Mouse (Mus musculus): ENCODE measurements around the gene Rdh9. TPM values are rescaled to one million over a fixed set of nuclear protein-coding genes. Genes with fewer than 3 reads are reported as not detected.
A peak's percentile ranks its signal among the peaks of the same experiment; 100 is the strongest.
"Not testable (repeated sequence)": the region's sequence is repeated elsewhere in the genome, so short reads cannot be mapped to it uniquely, and the experiment has no call there.

Rdh9 gene
- total RNA-seq, 1 experiment: 0.27 TPM

DNA sequence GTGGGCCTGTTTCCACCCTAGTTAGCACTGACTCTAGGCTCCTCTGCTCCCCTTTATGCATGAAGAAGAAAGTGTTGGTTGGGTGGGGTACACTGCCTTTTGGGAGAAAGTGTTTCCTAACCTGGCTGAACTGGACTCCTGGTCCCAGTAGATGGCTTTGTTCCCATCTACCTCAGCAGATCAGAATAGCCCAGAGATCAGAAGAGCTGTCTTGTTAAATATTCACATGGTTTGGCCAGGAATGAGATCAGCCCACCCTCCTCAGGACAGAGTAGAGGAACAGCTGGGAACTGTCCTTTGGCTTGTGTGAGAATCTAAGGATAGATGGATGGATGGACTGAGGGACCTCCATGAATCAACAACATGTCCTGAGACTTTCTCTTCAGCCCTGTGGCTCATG is 39.7 kb downstream of the Rdh9 start:
- H3K36me3 ChIP-seq (ENCODE audit: control insufficient read depth, insufficient read depth, low read length, poor library complexity, severe bottlenecking): no peaks in the 10 kb centered on the region
- no peaks in the 10 kb centered on the region for H3K4me1 ChIP-seq (ENCODE audit: control insufficient read depth in 2 of 2, insufficient read depth in 2 of 2, low read length in 2 of 2, poor library complexity in 1 of 2)
- H3K27ac ChIP-seq (ENCODE audit: insufficient read depth, low read depth, low read length, poor library complexity, severe bottlenecking): no peak overlapping the region
- in situ Hi-C loops (cut with MboI; ENCODE audit: low sequenced_read_pairs in 2 of 2, unreplicated experiment in 2 of 2): no loop called here
- H3K9me3 ChIP-seq (ENCODE audit: control insufficient read depth, insufficient read depth, low read depth, low read length): peaks cover 3% of the 10 kb centered on the region; the same call in 1 of the 2 replicates
- no peak overlapping the region for H3K9ac ChIP-seq (ENCODE audit: insufficient read depth, low read depth, low read length, poor library complexity, severe bottlenecking)
- no peak for DNase-seq (ENCODE audit: low read depth, low spot score)
- no peak overlapping the region for H3K4me3 ChIP-seq (ENCODE audit: insufficient read depth in 1 of 2, low read depth in 1 of 2, low read length in 2 of 2, poor library complexity in 1 of 2, severe bottlenecking in 1 of 2)
- TF ChIP-seq CHD2 (IDR thresholded peaks at IDR 0.05; ENCODE audit: low read depth, low read length) (no peak), MAFK (IDR thresholded peaks at IDR 0.05; ENCODE audit: insufficient read depth, low read depth, low read length) (no peak), HCFC1 (IDR thresholded peaks at IDR 0.05; ENCODE audit: borderline replicate concordance, insufficient read depth, low read length) (no peak), ZC3H11A (IDR thresholded peaks at IDR 0.05; ENCODE audit: borderline replicate concordance, low read depth, low read length) (no peak), ZNF384 (IDR thresholded peaks at IDR 0.05; ENCODE audit: low read depth, low read length) (no peak)

DNA sequence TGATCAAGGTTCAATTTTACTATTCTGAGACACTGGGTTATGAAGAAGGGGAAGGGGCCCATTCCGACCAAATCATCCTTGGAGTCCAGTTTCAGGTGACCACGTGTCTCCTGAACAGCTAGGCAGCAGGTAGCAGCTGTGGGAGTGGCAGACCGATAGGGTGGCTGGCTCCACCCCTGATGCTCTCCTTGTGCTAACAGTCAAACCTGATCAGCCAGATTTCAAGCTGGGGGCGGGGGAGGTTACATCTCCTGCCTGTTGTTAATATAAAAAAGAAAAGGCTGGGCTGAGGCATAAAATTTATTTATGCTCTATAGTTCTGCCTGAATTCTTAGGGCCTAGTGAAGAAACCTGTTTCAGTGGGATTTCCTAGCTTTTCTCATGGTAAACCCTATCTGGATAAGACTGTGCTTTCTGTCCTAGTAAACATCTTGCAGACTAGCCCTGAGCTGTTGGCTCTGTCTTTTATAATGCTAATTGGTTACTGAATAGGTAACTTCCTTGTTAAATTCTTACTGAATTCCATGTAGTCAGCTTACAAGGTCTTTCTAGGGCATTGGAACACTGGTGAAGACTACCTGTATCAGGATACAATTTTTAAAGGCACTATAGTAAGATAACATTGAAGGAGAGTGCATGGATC is 41.2 kb downstream of the Rdh9 start:
- H3K4me3 ChIP-seq (ENCODE audit: insufficient read depth in 1 of 2, low read depth in 1 of 2, low read length in 2 of 2, poor library complexity in 1 of 2, severe bottlenecking in 1 of 2); H3K36me3 ChIP-seq (ENCODE audit: control insufficient read depth, insufficient read depth, low read length, poor library complexity, severe bottlenecking); H3K9me3 ChIP-seq (ENCODE audit: control insufficient read depth, insufficient read depth, low read depth, low read length); DNase-seq (ENCODE audit: low read depth, low spot score); in situ Hi-C loops (cut with MboI; ENCODE audit: low sequenced_read_pairs in 2 of 2, unreplicated experiment in 2 of 2); H3K4me1 ChIP-seq (ENCODE audit: control insufficient read depth in 2 of 2, insufficient read depth in 2 of 2, low read length in 2 of 2, poor library complexity in 1 of 2); H3K9ac ChIP-seq (ENCODE audit: insufficient read depth, low read depth, low read length, poor library complexity, severe bottlenecking); H3K27ac ChIP-seq (ENCODE audit: insufficient read depth, low read depth, low read length, poor library complexity, severe bottlenecking): not testable (repeated sequence)

DNA sequence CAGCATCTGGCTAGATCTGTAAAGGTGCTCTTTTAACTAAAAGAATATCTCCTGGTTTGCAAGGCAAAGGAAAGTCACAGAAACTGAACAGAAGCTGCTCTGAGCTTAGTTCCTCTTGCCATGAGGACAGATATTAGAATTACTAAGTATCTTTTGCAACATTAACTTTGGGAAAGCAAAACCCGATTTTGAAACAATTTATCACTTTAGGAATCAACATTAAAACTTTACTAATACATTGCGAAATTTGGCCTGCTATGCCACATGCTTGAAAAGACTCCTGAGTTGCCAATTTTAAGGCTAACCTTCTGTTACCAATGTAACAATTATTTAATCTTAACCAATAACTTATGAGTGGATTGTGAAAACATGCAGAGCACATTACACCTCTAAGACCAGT is 45.6 kb downstream of the Rdh9 start:
- H3K9ac ChIP-seq (ENCODE audit: insufficient read depth, low read depth, low read length, poor library complexity, severe bottlenecking); H3K27ac ChIP-seq (ENCODE audit: insufficient read depth, low read depth, low read length, poor library complexity, severe bottlenecking); DNase-seq (ENCODE audit: low read depth, low spot score); H3K4me1 ChIP-seq (ENCODE audit: control insufficient read depth in 2 of 2, insufficient read depth in 2 of 2, low read length in 2 of 2, poor library complexity in 1 of 2); in situ Hi-C loops (cut with MboI; ENCODE audit: low sequenced_read_pairs in 2 of 2, unreplicated experiment in 2 of 2); H3K36me3 ChIP-seq (ENCODE audit: control insufficient read depth, insufficient read depth, low read length, poor library complexity, severe bottlenecking); H3K4me3 ChIP-seq (ENCODE audit: insufficient read depth in 1 of 2, low read depth in 1 of 2, low read length in 2 of 2, poor library complexity in 1 of 2, severe bottlenecking in 1 of 2); H3K9me3 ChIP-seq (ENCODE audit: control insufficient read depth, insufficient read depth, low read depth, low read length): not testable (repeated sequence)

DNA sequence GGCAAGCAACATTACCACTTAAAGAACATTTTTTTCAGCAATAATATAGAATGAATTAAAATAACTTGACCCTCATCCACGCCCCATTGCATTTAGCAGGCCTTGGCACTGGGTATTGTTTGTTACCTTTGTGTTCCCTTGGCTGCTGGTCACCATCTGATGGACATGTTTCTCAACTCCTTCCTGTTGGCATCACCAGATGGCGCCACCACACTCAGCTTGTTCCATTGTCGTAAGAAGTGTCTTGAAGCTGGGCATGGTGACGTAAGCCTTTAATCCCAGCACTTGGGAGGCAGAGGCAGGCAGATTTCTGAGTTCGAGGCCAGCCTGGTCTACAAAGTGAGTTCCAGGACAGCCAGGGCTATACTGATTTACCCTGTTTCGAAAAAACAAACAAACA is 49.2 kb downstream of the Rdh9 start:
- in situ Hi-C loops (cut with MboI; ENCODE audit: low sequenced_read_pairs in 2 of 2, unreplicated experiment in 2 of 2): no loop called here
- H3K9ac ChIP-seq (ENCODE audit: insufficient read depth, low read depth, low read length, poor library complexity, severe bottlenecking): no peak overlapping the region
- H3K36me3 ChIP-seq (ENCODE audit: control insufficient read depth, insufficient read depth, low read length, poor library complexity, severe bottlenecking): no peaks in the 10 kb centered on the region
- peak; percentile 25 for DNase-seq (ENCODE audit: low read depth, low spot score)
- H3K9me3 ChIP-seq (ENCODE audit: control insufficient read depth, insufficient read depth, low read depth, low read length): peaks cover 4% of the 10 kb centered on the region; the same call in 1 of the 2 replicates
- no peaks in the 10 kb centered on the region for H3K4me1 ChIP-seq (ENCODE audit: control insufficient read depth in 2 of 2, insufficient read depth in 2 of 2, low read length in 2 of 2, poor library complexity in 1 of 2)
- no peak overlapping the region for H3K4me3 ChIP-seq (ENCODE audit: insufficient read depth in 1 of 2, low read depth in 1 of 2, low read length in 2 of 2, poor library complexity in 1 of 2, severe bottlenecking in 1 of 2)
- no peak overlapping the region for H3K27ac ChIP-seq (ENCODE audit: insufficient read depth, low read depth, low read length, poor library complexity, severe bottlenecking)
- no peak for TF ChIP-seq ZNF384 (IDR thresholded peaks at IDR 0.05; ENCODE audit: low read depth, low read length)
- TF ChIP-seq MAFK (IDR thresholded peaks at IDR 0.05; ENCODE audit: insufficient read depth, low read depth, low read length): no peak
- no peak for TF ChIP-seq HCFC1 (IDR thresholded peaks at IDR 0.05; ENCODE audit: borderline replicate concordance, insufficient read depth, low read length)
- peak; percentile 46; the same call in 1 of the 2 replicates for TF ChIP-seq ZC3H11A (IDR thresholded peaks at IDR 0.05; ENCODE audit: borderline replicate concordance, low read depth, low read length)
- no peak for TF ChIP-seq CHD2 (IDR thresholded peaks at IDR 0.05; ENCODE audit: low read depth, low read length)

DNA sequence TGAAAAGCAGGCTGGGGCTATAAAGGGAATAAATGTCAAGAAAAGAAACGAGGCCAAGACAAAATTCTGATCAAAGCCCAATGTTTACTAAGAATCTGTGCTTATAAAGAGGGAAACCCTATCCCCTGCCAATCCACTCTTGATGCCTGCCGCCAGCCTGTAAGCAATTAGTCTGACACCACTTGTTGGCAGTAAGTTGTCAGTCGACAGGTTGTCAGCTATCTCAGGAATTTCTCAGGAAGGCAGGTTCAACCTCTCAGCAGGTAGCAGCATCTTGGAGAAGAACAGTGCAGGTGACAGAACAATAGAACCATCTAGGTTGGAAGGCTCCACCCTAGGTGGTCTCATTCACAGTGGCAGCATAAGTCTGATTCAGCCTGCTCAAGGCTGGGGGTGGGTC is 52.9 kb downstream of the Rdh9 start:
- in situ Hi-C loops (cut with MboI; ENCODE audit: low sequenced_read_pairs in 2 of 2, unreplicated experiment in 2 of 2): no loop called here
- Histone ChIP-seq H3K36me3 (ENCODE audit: control insufficient read depth, insufficient read depth, low read length, poor library complexity, severe bottlenecking) (no peaks in the 10 kb centered on the region), H3K4me3 (ENCODE audit: insufficient read depth in 1 of 2, low read depth in 1 of 2, low read length in 2 of 2, poor library complexity in 1 of 2, severe bottlenecking in 1 of 2) (no peak overlapping the region), H3K27ac (ENCODE audit: insufficient read depth, low read depth, low read length, poor library complexity, severe bottlenecking) (no peak overlapping the region), H3K9me3 (ENCODE audit: control insufficient read depth, insufficient read depth, low read depth, low read length) (peaks cover 4% of the 10 kb centered on the region; the same call in 1 of the 2 replicates), H3K4me1 (ENCODE audit: control insufficient read depth in 2 of 2, insufficient read depth in 2 of 2, low read length in 2 of 2, poor library complexity in 1 of 2) (no peaks in the 10 kb centered on the region), H3K9ac (ENCODE audit: insufficient read depth, low read depth, low read length, poor library complexity, severe bottlenecking) (no peak overlapping the region)
- TF ChIP-seq ZC3H11A (IDR thresholded peaks at IDR 0.05; ENCODE audit: borderline replicate concordance, low read depth, low read length) (no peak), ZNF384 (IDR thresholded peaks at IDR 0.05; ENCODE audit: low read depth, low read length) (no peak), CHD2 (IDR thresholded peaks at IDR 0.05; ENCODE audit: low read depth, low read length) (no peak), MAFK (IDR thresholded peaks at IDR 0.05; ENCODE audit: insufficient read depth, low read depth, low read length) (no peak), HCFC1 (IDR thresholded peaks at IDR 0.05; ENCODE audit: borderline replicate concordance, insufficient read depth, low read length) (no peak)
- no peak for DNase-seq (ENCODE audit: low read depth, low spot score)

DNA sequence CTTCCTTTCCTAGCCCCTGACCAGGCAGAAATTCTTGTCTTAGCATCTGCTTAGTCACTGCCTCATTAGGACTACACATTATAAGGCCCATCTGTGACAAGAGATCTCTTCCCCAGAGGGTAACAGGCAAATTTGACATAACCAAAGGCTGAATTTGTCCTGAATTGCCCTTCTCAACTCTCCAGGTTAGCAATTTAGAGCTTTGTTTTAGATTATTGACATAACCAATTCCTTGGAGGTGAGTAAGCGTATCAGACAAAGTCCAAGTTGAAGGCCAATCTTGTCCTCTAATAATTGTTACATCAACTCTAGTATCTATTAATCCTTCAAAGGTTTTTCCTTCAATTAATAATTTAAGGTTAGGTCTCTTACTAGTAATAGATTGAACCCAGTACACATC is 58.0 kb downstream of the Rdh9 start:
- H3K27ac ChIP-seq (ENCODE audit: insufficient read depth, low read depth, low read length, poor library complexity, severe bottlenecking); H3K4me3 ChIP-seq (ENCODE audit: insufficient read depth in 1 of 2, low read depth in 1 of 2, low read length in 2 of 2, poor library complexity in 1 of 2, severe bottlenecking in 1 of 2); H3K9me3 ChIP-seq (ENCODE audit: control insufficient read depth, insufficient read depth, low read depth, low read length); in situ Hi-C loops (cut with MboI; ENCODE audit: low sequenced_read_pairs in 2 of 2, unreplicated experiment in 2 of 2); DNase-seq (ENCODE audit: low read depth, low spot score); H3K4me1 ChIP-seq (ENCODE audit: control insufficient read depth in 2 of 2, insufficient read depth in 2 of 2, low read length in 2 of 2, poor library complexity in 1 of 2); H3K9ac ChIP-seq (ENCODE audit: insufficient read depth, low read depth, low read length, poor library complexity, severe bottlenecking); H3K36me3 ChIP-seq (ENCODE audit: control insufficient read depth, insufficient read depth, low read length, poor library complexity, severe bottlenecking): not testable (repeated sequence)

Data from ES-E14 (cell line).